Mouse (Mus musculus) embryonic facial prominence, embryonic 15.5 days (tissue): ENCODE data around the gene Samd14. TPM values are rescaled to one million over a fixed set of nuclear protein-coding genes. Genes with fewer than 3 reads are reported as not detected.

Experiments
- ATAC-seq: fragments of 200-750 bp; cut with Nextera tagmentation; 2 replicates; pipeline ENCODE4 v1.8.0; 2017; ENCODE audit warnings: low read depth, moderate TSS enrichment; ENCODE audit not compliant: insufficient number of reproducible peaks, low FRiP score, low TSS enrichment
- H3K27ac ChIP-seq: fragments of 300-500 bp; sonication (generic); replicated peaks from 2 replicates; pipeline ENCODE4 v1.5.1; 2015; ENCODE audit warnings: mild to moderate bottlenecking, inconsistent platforms
- H3K27me3 ChIP-seq: fragments of 300-500 bp; sonication (generic); 2 replicates; pipeline ENCODE4 v1.6.1; 2015; ENCODE audit warnings: inconsistent platforms
- H3K36me3 ChIP-seq: fragments of 300-500 bp; sonication (generic); 2 replicates; pipeline ENCODE4 v1.6.1; 2015; ENCODE audit warnings: mild to moderate bottlenecking, inconsistent platforms
- H3K4me1 ChIP-seq: fragments of 300-500 bp; sonication (generic); 2 replicates; pipeline ENCODE4 v1.6.1; 2015; ENCODE audit warnings: inconsistent platforms
- H3K4me2 ChIP-seq: fragments of 300-500 bp; sonication (generic); replicated peaks from 2 replicates; pipeline ENCODE4 v1.6.1; 2015; ENCODE audit warnings: mild to moderate bottlenecking, inconsistent platforms
- H3K4me3 ChIP-seq: fragments of 300-500 bp; sonication (generic); replicated peaks from 2 replicates; pipeline ENCODE4 v1.5.1; 2015; ENCODE audit warnings: mild to moderate bottlenecking, inconsistent platforms
- H3K9ac ChIP-seq: fragments of 300-500 bp; sonication (generic); 2 replicates; pipeline ENCODE4 v1.6.1; 2015; ENCODE audit warnings: inconsistent platforms
- H3K9me3 ChIP-seq: fragments of 300-500 bp; sonication (generic); replicated peaks from 2 replicates; pipeline ENCODE4 v1.6.1; 2016; ENCODE audit warnings: inconsistent platforms
- WGBS: fragments of 180-500 bp; shearing (Covaris S2); methylation state at CpG from one replicate; pipeline ENCODE4 v1.1.7; 2015; 5-methylcytosine and 5-hydroxymethylcytosine counted together
- polyA plus RNA-seq: library from polyadenylated mRNA; unstranded; fragments of >200 nt; fragmentation: Nextera tagmentation; extraction: Ambion mirVana; gene quantifications from 2 replicates; pipeline ENCODE4 v1.2.1, GENCODE M21; 2015

Samd14 gene
- polyA plus RNA-seq, 1 experiment from 2014 or later: 33.9 TPM

DNA sequence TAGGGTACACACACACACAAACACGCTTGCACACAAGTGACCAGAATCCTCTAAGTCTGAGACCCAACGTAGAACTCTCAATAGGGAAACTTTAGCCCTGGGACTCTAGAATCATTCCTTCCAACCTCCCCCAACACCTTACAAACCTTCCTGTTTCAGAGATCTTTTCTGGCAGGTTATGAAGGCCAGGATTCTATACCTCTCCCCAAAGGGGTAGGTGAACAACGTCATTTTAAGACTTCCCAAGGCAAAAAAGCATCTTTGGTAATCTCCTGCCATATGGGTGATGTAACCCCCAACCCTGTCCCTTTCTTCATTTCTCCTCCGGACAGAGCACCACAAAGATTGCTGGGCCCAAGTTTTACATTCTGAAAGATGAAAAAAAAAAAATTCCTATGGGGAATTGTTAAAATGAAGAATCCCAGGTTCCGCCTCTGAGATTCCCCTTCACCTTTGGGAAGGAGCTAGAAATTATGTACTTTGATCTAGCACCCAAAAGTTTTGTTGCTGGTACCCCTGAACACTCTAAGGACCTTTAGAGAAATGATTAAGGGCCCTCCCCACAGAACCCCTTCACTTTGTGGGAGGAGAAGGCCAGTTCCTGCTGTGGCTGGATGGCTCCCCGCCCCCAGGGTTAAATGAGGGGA lies 19.5 kb upstream of the Samd14 start:
- no peak for ATAC-seq
- Histone ChIP-seq H3K27me3 (no peaks in the 10 kb centered on the region), H3K4me2 (peak overlapping the region; percentile 94), H3K36me3 (peaks cover 3% of the 10 kb centered on the region; the same call in 1 of the 2 replicates), H3K27ac (peak overlapping the region; percentile 95), H3K9ac (peak overlapping the region; percentile 93; the same call in 1 of the 2 replicates), H3K9me3 (no peaks in the 10 kb centered on the region), H3K4me3 (peak overlapping the region; percentile 91), H3K4me1 (peaks cover 71% of the 10 kb centered on the region)
- WGBS: 40% methylated on average over 6 of the region's 6 CpGs

DNA sequence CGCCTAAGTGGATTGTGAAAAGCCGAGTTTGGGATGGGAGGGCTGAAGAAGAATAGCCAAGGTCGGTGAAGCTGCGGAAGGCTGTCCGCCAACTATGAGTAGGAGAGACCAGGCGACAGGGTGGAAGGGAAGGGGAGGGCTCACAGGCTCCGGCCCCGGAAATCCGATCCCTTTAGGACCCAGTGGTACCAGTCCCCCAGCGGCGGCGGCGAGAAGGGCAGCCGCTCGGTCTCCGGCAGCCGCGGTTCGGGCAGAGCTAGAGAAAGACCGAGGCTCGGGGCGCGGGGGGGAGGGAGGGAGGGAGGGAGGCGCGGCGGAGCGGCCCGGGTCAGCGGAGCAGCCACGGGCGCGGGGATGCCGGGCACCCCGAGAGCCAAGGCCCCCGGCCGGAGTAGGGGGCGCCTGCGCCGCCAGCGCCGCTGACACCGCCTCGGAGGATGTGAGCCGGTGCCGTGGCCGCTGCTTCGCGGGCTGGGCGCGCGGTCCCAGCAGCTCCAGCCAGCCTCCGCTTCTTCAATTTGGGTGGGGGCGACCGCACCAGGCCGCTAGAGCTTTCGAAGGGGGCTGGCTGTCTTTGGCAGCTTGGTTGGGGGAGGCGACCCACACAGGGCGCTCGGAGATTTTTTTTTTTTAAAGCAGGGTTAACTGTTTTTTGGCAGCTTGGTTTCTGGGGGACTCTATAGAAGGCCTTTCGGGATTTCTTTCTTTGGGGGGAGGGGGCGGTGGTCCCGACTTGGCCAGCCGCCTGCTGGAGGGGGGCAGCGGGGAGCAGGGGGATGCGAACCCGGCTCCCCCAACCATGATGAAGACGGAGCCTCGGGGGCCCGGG lies 18.7 kb upstream of the Samd14 start, which contains the start of gene Ppp1r9b:
Gene Ppp1r9b, plus strand, starts transcription at position 287 of the 829 bp plus-strand sequence.
- Histone ChIP-seq H3K4me1 (peaks cover 78% of the 10 kb centered on the region), H3K4me2 (peak within 1 kb of the TSS; percentile 94), H3K27ac (peak within 1 kb of the TSS; percentile 95), H3K27me3 (no peaks in the 10 kb centered on the region), H3K9me3 (no peaks in the 10 kb centered on the region), H3K36me3 (peaks cover 6% of the 10 kb centered on the region; the same call in 1 of the 2 replicates), H3K4me3 (peak within 1 kb of the TSS; percentile 91), H3K9ac (peak within 1 kb of the TSS; percentile 93)
- peak; percentile 85 for ATAC-seq
- WGBS: under 1% methylated on average over 65 of the region's 69 CpGs

GRCm38 (mm10) chr11:94991641-94992479 lies 17.8 kb upstream of the Samd14 start:
- ATAC-seq: no peak
- Histone ChIP-seq H3K27me3 (no peaks in the 10 kb centered on the region), H3K9me3 (no peaks in the 10 kb centered on the region), H3K4me3 (peak overlapping the region; percentile 91), H3K36me3 (peaks cover 13% of the 10 kb centered on the region), H3K9ac (peak overlapping the region; percentile 93), H3K4me2 (peak overlapping the region; percentile 94), H3K4me1 (peaks cover 81% of the 10 kb centered on the region), H3K27ac (peak overlapping the region; percentile 95)
- under 1% methylated on average over 99 of the region's 99 CpGs for WGBS

DNA sequence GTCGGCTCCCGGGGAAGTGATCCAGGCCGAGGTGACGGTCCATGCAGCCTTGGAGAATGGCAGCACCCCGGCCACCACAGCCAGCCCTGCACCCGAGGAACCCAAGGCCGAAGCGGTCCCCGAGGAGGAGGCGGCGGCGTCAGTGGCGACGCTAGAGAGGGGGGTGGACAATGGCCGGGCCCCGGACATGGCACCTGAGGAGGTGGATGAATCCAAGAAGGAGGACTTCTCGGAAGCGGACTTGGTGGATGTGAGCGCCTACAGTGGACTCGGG lies 17.3 kb upstream of the Samd14 start:
- Histone ChIP-seq H3K27ac (peak overlapping the region; percentile 61), H3K27me3 (no peaks in the 10 kb centered on the region), H3K4me3 (peak overlapping the region; percentile 91), H3K36me3 (peaks cover 18% of the 10 kb centered on the region), H3K9me3 (no peaks in the 10 kb centered on the region), H3K4me1 (peaks cover 78% of the 10 kb centered on the region), H3K4me2 (peak overlapping the region; percentile 94), H3K9ac (peak overlapping the region; percentile 93)
- WGBS: 1% methylated on average over 20 of the region's 20 CpGs
- ATAC-seq: no peak

DNA sequence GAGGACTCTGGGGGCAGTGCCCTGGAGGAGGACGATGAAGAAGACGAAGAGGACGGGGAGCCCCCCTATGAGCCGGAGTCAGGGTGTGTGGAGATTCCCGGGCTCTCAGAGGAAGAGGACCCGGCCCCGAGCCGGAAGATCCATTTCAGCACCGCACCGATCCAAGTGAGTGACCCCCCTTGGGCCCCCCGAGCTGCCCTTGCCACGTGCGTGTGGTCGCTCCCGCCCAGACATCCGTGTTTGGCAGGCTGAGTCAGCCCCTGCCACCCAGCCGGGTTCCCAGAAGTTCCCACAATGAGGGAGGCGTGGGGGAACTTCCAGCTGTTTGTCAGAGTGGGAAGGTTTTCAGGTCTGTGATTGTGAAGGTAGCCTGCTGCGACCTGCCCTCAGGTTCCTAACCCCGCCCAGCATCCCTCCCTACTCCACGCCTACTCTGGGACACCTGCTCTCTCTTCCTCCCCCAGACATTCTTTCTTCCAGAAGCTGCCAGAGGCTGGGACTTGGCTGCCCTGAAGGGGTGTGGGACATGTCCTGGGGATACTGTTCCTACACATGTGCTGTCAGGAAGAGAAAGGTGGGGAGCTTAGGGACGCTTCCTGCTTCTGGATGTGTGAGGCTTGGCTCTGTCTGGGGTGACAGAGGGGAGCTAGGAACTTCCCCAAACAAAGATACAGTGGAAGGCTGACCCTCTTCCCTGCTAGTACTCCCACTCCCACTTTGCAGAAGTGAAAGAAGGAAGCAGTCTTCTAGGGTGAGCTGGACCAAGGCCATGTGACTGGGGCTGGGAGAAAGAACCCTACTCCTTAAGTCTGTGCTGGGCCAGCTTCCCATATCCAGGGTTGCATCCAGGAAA lies 16.7 kb upstream of the Samd14 start:
- 2% methylated on average over 22 of the region's 22 CpGs for whole genome bisulfite sequencing
- Histone ChIP-seq H3K4me1 (peaks cover 78% of the 10 kb centered on the region), H3K4me3 (peak overlapping the region; percentile 91), H3K27me3 (no peaks in the 10 kb centered on the region), H3K4me2 (peak overlapping the region; percentile 94), H3K36me3 (peaks cover 24% of the 10 kb centered on the region), H3K9me3 (no peaks in the 10 kb centered on the region), H3K27ac (peak overlapping the region; percentile 61), H3K9ac (peak overlapping the region; percentile 93)
- peak; percentile 8; the same call in 1 of the 2 replicates for ATAC-seq

DNA sequence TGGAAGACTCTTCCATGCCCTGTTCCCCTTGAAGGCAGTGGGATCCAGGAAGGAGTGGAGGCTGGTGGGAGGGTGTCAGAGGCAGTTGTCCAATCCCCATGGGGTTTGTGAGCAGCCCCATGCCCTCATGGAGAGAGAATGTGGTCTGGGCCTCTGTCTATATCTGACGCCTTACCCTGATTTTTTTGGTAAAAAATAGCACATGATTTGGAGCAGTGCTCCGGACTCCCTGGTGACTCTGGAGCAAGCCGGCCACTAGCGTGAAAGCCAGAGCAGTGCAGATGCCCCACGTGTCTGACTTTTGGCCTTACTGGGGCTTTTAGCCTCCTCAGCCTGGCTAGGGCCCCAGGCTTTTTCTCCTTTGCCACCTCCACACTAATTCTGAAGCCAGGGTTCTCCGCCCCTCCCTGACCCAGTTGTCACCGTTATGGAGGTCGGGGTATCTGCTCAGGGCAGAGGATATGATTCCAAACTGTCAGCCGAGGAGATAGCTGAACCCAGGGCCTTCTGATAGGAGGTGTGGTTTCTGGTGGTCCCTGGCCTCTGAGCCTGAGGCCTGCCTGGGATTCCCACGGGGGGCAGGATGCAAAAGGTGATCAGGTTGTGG lies 15.4 kb upstream of the Samd14 start:
- H3K4me3 ChIP-seq: peak overlapping the region; percentile 91
- H3K36me3 ChIP-seq: peaks cover 36% of the 10 kb centered on the region
- WGBS: 43% methylated on average over 10 of the region's 10 CpGs
- H3K27me3 ChIP-seq: no peaks in the 10 kb centered on the region
- H3K4me1 ChIP-seq: peaks cover 66% of the 10 kb centered on the region
- H3K9ac ChIP-seq: peak overlapping the region; percentile 93
- peak overlapping the region; percentile 94 for H3K4me2 ChIP-seq
- no peak for ATAC-seq
- H3K9me3 ChIP-seq: no peaks in the 10 kb centered on the region
- peak overlapping the region; percentile 44 for H3K27ac ChIP-seq

- Histone ChIP-seq H3K9me3 (no peaks in the 10 kb centered on the region), H3K9ac (no peak overlapping the region), H3K4me1 (peaks cover 64% of the 10 kb centered on the region), H3K27me3 (no peaks in the 10 kb centered on the region), H3K27ac (no peak overlapping the region), H3K4me2 (peak overlapping the region; percentile 94), H3K36me3 (peaks cover 44% of the 10 kb centered on the region), H3K4me3 (peak overlapping the region; percentile 91)
- ATAC-seq: no peak
- 82% methylated on average over 11 of the region's 11 CpGs for WGBS
Measured at GRCm38 (mm10) chr11:94994947-94995772, 14.5 kb upstream of the Samd14 start.

- no peak for ATAC-seq
- peaks cover 47% of the 10 kb centered on the region for H3K36me3 ChIP-seq
Measured at GRCm38 (mm10) chr11:94996101-94996500, 13.6 kb upstream of the Samd14 start.

GRCm38 (mm10) chr11:94996984-94997383 lies 12.7 kb upstream of the Samd14 start:
- Histone ChIP-seq H3K4me2 (no peak overlapping the region), H3K4me3 (no peak overlapping the region), H3K36me3 (peaks cover 55% of the 10 kb centered on the region), H3K9me3 (no peaks in the 10 kb centered on the region), H3K27ac (no peak overlapping the region), H3K27me3 (no peaks in the 10 kb centered on the region), H3K9ac (no peak overlapping the region), H3K4me1 (peaks cover 67% of the 10 kb centered on the region)
- no peak for ATAC-seq
- 93% methylated on average over 6 of the region's 6 CpGs for WGBS

More at GRCm38 (mm10) chr11:94996101-94996500, 13.6 kb upstream of the Samd14 start:
- no peak overlapping the region for H3K9ac ChIP-seq
- H3K4me2 ChIP-seq: peak overlapping the region; percentile 94; the same call in 1 of the 2 replicates
- H3K4me3 ChIP-seq: no peak overlapping the region
- H3K9me3 ChIP-seq: no peaks in the 10 kb centered on the region
- 72% methylated on average over 8 of the region's 8 CpGs for WGBS
- H3K4me1 ChIP-seq: peaks cover 68% of the 10 kb centered on the region
- H3K27me3 ChIP-seq: no peaks in the 10 kb centered on the region
- H3K27ac ChIP-seq: no peak overlapping the region
